Mouse (Mus musculus) lung, postnatal 0 days (tissue): Measurements from ENCODE around the gene Adora2b.

Source experiments
- CTCF ChIP-seq: IDR thresholded peaks from 2 replicates; pipeline ENCODE4 v1.5.1; 2016; ENCODE audit warnings: antibody characterized with exemption, mild to moderate bottlenecking
- EP300 ChIP-seq: IDR thresholded peaks from 2 replicates; pipeline ENCODE4 v1.6.1; 2016; ENCODE audit warnings: antibody characterized with exemption, mild to moderate bottlenecking, control low read depth

GRCm38 (mm10) chr11:62314984-62315383 lies 66.2 kb downstream of the Adora2b start:
- TF ChIP-seq CTCF: no peak
- no peak for TF ChIP-seq EP300
